Mouse (Mus musculus) kidney, postnatal 0 days (tissue): ENCODE results near the gene Slc26a8. TPM values are rescaled to one million over a fixed set of nuclear protein-coding genes. Genes with fewer than 3 reads are reported as not detected.
A peak's percentile ranks its signal among the peaks of the same experiment; 100 is the strongest.

Source experiments
- ATAC-seq: fragments of 200-750 bp; cut with Nextera tagmentation; replicated peaks from 2 replicates; pipeline ENCODE4 v1.8.0; 2017; ENCODE audit warnings: low read depth, moderate number of reproducible peaks, moderate TSS enrichment, moderate library complexity; ENCODE audit not compliant: low FRiP score
- DNase-seq: peaks from one replicate; pipeline ENCODE4 v3.0.0-alpha.2; 2016; ENCODE audit warnings: low spot score
- H3K27ac ChIP-seq: fragments of 300-500 bp; sonication (generic); 2 replicates; pipeline ENCODE4 v1.5.1; 2014; ENCODE audit warnings: mild to moderate bottlenecking
- H3K27me3 ChIP-seq: fragments of 300-500 bp; sonication (generic); 2 replicates; pipeline ENCODE4 v1.6.1; 2014; ENCODE audit warnings: low read length, mixed read lengths; ENCODE audit not compliant: insufficient read depth
- H3K36me3 ChIP-seq: fragments of 300-500 bp; sonication (generic); 2 replicates; pipeline ENCODE4 v1.6.1; 2014; ENCODE audit warnings: low read length, mixed read lengths; ENCODE audit not compliant: insufficient read depth
- H3K4me1 ChIP-seq: fragments of 300-500 bp; sonication (generic); replicated peaks from 2 replicates; pipeline ENCODE4 v1.6.1; 2014; ENCODE audit warnings: antibody characterized with exemption, low read length, mixed read lengths; ENCODE audit not compliant: insufficient read depth
- H3K4me2 ChIP-seq: fragments of 300-500 bp; sonication (generic); 2 replicates; pipeline ENCODE4 v1.6.1; 2014; ENCODE audit warnings: mild to moderate bottlenecking, low read length, moderate library complexity, mixed read lengths
- H3K4me3 ChIP-seq: fragments of 300-500 bp; sonication (generic); replicated peaks from 2 replicates; pipeline ENCODE4 v1.5.1; 2014; ENCODE audit warnings: low read depth, low read length
- H3K9ac ChIP-seq: fragments of 300-500 bp; sonication (generic); 2 replicates; pipeline ENCODE4 v1.6.1; 2014; ENCODE audit warnings: low read depth, low read length
- H3K9me3 ChIP-seq: fragments of 300-500 bp; sonication (generic); replicated peaks from 2 replicates; pipeline ENCODE4 v1.6.1; 2016; ENCODE audit warnings: low read length, inconsistent platforms, mixed read lengths
- CTCF ChIP-seq: IDR thresholded peaks from 2 replicates; pipeline ENCODE4 v1.5.1; 2016; ENCODE audit warnings: antibody characterized with exemption, low read depth, mild to moderate bottlenecking, moderate library complexity
- WGBS: fragments of 180-500 bp; shearing (Covaris S2); extraction: QIAGEN DNeasy Blood & Tissue Kit; methylation state at CpG from one replicate; pipeline ENCODE4 v1.1.7; 2014; 5-methylcytosine and 5-hydroxymethylcytosine counted together
- polyA plus RNA-seq: library from polyadenylated mRNA; unstranded; fragments of >200 nt; fragmentation: Nextera tagmentation; extraction: Ambion mirVana; gene quantifications from 2 replicates; pipeline ENCODE4 v1.2.1, GENCODE M21; 2015

Slc26a8 gene
- polyA plus RNA-seq, 1 experiment from 2014 or later, result 0.76 TPM

DNA sequence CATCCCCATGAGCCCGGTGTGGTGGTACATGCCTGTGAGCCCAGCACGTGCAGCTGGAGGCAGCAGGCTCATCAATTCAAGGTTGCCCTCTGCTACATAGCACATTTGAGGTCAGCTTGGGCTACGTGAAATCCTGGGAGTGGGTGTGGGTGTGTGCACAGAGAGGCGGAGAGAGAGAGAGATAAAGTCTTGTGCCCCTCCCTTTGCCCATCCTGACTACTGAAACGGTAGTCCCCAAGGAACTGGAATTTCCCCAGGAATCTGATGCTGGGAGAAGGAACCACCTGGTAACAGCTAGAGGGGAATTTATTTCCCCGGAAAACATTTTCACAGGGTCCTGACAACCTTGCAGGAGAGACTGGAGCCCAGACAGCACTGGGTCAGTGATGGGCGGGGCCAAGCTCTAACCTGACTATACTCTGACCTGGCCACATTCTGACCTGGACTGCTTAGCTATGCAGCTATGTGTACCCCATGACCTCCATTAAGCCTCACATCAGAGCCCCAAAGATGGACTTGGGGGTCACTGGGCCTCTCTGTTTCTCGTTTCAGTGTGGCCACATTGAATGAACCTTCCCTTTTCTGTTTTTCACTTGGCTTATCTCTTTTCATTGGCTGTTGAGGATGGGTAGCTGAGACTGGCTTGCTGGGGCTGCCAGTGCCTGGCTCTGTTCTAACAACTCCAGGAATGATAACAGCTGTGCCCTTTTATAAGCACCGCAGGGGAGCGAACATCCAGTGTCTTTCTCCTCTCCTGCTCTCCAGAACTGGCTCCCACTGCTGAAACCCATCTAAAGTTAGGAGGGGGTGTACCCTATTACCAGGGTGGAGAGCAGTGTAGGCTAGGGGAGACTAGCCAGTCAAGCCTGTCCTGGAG, 61.5 kb downstream of the Slc26a8 start:
- ATAC-seq (peak; percentile 46; the same call in 1 of the 2 replicates), DNase-seq (no peak)
- WGBS, result 37% methylated on average over 10 of the region's 10 CpGs
- H3K9ac ChIP-seq, result 0 out of 2 replicates have a peak overlapping the region, but pooled peaks have one; percentile 9
- H3K27me3 ChIP-seq, result no peaks in the 10 kb centered on the region
- H3K4me2 ChIP-seq, result no peak overlapping the region
- H3K4me1 ChIP-seq, result no peaks in the 10 kb centered on the region
- no peak overlapping the region for H3K4me3 ChIP-seq
- no peak overlapping the region for H3K27ac ChIP-seq
- H3K36me3 ChIP-seq, result no peaks in the 10 kb centered on the region
- no peaks in the 10 kb centered on the region for H3K9me3 ChIP-seq
- TF ChIP-seq CTCF, result no peak

DNA sequence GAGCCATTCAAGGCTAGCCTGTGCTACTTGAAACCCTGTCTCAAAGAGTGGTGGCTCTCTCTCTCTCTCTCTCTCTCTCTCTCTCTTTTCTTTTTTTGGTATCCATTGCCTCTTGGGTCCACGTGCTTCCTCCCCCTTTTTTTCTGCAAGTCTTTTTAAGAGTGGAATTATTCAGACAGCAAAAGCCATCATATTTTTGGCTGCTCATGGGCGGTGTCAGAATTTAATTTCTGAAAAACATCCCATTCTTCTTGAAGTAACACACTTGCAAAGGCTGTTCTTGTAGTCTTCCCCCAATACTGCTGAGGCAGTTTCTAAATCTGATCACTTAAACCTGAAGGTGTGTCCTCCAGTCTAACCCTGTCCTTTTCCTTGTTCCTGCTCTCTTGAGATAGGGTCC, 63.1 kb downstream of the Slc26a8 start:
- TF ChIP-seq CTCF, result no peak
- no peak for ATAC-seq

DNA sequence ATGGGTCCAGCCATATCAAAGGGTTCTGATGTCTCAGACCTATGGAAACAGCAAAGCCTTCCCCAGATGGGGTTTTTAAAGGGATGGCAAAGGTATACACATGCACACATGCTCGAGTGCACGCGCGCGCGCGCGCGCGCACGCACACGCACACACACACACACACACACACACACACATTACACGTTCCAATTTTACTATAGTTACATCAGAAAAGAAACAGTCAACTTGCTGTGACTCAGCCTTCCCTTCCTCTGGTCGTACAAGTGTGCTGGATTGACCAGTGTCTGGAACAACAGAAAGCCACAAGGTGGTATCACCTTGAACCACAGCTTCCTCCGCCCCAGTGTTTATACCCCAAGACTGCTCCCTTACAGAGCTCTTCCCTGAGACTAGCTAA, 64.7 kb downstream of the Slc26a8 start:
- DNase-seq (no peak), ATAC-seq (no peak)
- Histone ChIP-seq H3K9ac (no peak overlapping the region), H3K4me2 (no peak overlapping the region), H3K9me3 (no peaks in the 10 kb centered on the region), H3K36me3 (no peaks in the 10 kb centered on the region; the same call in 1 of the 2 replicates), H3K27me3 (no peaks in the 10 kb centered on the region), H3K27ac (no peak overlapping the region), H3K4me1 (peaks cover 12% of the 10 kb centered on the region), H3K4me3 (no peak overlapping the region)
- 92% methylated on average over 15 of the region's 15 CpGs for WGBS
- TF ChIP-seq CTCF, result no peak

More for the DNA sequence above, 63.1 kb downstream of the Slc26a8 start:
- DNase-seq, result no peak
- H3K9ac ChIP-seq, result no peak overlapping the region
- no peaks in the 10 kb centered on the region for H3K27me3 ChIP-seq
- no peaks in the 10 kb centered on the region for H3K36me3 ChIP-seq
- 89% methylated on average over 2 of the region's 2 CpGs for WGBS
- H3K27ac ChIP-seq, result no peak overlapping the region
- no peak overlapping the region for H3K4me3 ChIP-seq
- H3K4me1 ChIP-seq, result 0 out of 2 replicates have a peak, but pooled peaks cover 3% of the 10 kb centered on the region
- H3K4me2 ChIP-seq, result no peak overlapping the region
- no peaks in the 10 kb centered on the region for H3K9me3 ChIP-seq

DNA sequence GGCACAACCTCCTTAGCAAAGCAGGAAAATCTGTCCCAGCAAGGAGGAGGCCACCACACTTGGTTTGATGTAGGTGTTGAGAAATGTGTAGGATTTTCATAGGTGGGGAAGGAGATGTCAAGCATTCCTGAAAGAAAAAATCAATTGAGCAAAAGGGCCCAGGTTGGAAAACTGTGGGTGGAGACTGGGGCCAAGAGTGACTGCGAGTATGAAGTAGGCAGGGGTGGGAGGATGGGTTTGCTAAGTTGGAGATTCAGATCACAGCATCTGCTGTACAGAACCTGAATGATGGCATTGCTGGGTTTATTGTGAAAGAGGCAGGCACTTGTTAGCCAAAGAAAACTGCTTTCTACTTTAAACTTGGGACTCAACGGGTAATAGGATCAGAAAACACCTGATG, 65.2 kb downstream of the Slc26a8 start:
- H3K9me3 ChIP-seq, result no peaks in the 10 kb centered on the region
- no peak overlapping the region for H3K9ac ChIP-seq
- H3K4me3 ChIP-seq, result no peak overlapping the region
- H3K4me1 ChIP-seq, result peaks cover 12% of the 10 kb centered on the region
- H3K27me3 ChIP-seq, result no peaks in the 10 kb centered on the region
- TF ChIP-seq CTCF, result no peak
- no peaks in the 10 kb centered on the region; the same call in 1 of the 2 replicates for H3K36me3 ChIP-seq
- ATAC-seq (no peak), DNase-seq (no peak)
- no peak overlapping the region for H3K4me2 ChIP-seq
- H3K27ac ChIP-seq, result no peak overlapping the region
- 70% methylated on average over 2 of the region's 2 CpGs for WGBS

DNA sequence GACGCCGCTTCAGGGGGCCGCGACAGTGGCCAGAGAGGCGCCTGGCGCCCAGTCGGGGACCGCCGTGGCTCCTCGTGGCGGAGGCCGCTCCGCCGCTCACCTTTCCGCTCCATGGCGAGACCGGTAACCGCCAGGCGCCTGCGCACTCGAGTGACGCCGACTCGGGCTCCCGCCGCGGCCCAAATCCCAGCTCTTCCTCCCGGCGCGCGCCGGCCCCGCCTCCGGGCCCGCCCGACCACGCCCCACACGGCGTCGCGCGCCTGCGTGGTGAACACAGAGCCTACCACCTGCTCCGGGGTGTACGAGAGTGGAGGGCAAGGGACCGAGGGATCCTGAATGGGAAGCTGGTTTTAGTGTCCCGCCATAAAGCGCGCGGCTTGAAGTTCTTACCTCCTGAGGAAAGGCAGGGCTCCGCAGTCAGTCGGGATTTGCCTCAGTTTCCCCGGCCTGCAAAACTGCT, 67.7 kb downstream of the Slc26a8 start, which contains the start of gene Srpk1:
TSS of gene Srpk1 (minus strand) at position 410 of the 460 bp plus-strand sequence.
- peak within 1 kb of the TSS; percentile 87 for H3K9ac ChIP-seq
- peak within 1 kb of the TSS; percentile 80 for H3K4me2 ChIP-seq
- peak; percentile 94 for DNase-seq
- H3K4me3 ChIP-seq, result peak within 1 kb of the TSS; percentile 88
- 1% methylated on average over 41 of the region's 53 CpGs for WGBS
- no peaks in the 10 kb centered on the region for H3K27me3 ChIP-seq
- TF ChIP-seq CTCF, result no peak
- no peaks in the 10 kb centered on the region; the same call in 1 of the 2 replicates for H3K36me3 ChIP-seq
- peaks cover 12% of the 10 kb centered on the region for H3K4me1 ChIP-seq
- peak; percentile 90 for ATAC-seq
- H3K9me3 ChIP-seq, result no peaks in the 10 kb centered on the region
- H3K27ac ChIP-seq, result peak within 1 kb of the TSS; percentile 90

DNA sequence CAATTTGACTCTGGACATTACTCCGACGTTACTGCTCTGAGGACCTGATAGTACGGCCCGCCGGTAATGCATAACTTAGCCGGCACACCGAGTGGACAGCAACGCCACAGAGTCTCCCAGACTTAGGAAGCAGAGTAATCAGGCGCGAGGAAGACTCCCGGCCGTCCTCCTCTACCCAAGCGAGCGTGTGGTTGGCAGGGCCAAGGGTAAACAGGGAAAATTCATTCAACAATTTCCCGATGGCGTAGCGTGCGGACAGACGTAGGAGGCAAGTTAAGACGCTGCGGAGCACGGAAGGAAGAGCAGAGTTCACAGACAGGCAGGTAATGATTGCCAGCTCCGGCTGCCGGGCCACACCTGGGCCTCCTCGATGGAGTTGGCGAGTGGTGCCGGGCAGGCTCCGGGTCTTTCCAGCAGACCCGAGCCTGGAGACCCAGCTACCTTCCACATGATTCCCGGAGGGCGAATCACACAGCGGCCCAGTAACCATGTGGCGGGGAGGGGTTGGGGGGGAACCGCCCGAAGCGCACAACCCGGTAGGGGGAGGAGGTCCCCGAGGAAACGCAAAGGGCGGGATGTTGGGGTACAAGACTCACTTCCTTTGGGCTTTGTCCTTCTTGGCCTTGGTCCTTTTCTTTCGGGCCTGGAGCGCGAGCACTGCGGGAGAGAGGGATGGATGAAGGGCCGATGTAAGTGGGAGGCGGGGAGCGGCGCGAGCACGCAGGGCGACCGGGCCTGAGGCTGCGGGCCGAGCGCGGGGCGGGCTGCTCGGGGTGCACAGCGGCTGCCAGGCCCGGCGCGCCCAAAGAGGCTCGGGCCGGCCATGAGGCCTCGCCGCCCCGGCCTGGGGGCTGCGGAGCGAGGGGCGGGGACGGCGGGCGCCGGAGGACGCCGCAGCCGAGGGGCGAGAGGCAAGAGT, 68.4 kb downstream of the Slc26a8 start:
- H3K4me1 ChIP-seq, result peaks cover 12% of the 10 kb centered on the region
- peak overlapping the region; percentile 80 for H3K4me2 ChIP-seq
- no peaks in the 10 kb centered on the region for H3K27me3 ChIP-seq
- under 1% methylated on average over 72 of the region's 78 CpGs for WGBS
- no peaks in the 10 kb centered on the region for H3K9me3 ChIP-seq
- TF ChIP-seq CTCF, result no peak
- peak overlapping the region; percentile 87 for H3K9ac ChIP-seq
- ATAC-seq (peak; percentile 68), DNase-seq (peak; percentile 70)
- peak overlapping the region; percentile 88 for H3K4me3 ChIP-seq
- H3K27ac ChIP-seq, result peak overlapping the region; percentile 90
- H3K36me3 ChIP-seq, result no peaks in the 10 kb centered on the region; the same call in 1 of the 2 replicates
